Mouse (Mus musculus): ENCODE measurements around the gene Ahsg. TPM values are rescaled to one million over a fixed set of nuclear protein-coding genes. Genes with fewer than 3 reads are reported as not detected.

Ahsg gene
- total and polyA plus RNA-seq, 3 experiments = 0.13 TPM; not detected in 2

- TF ChIP-seq MEF2A (IDR thresholded peaks at IDR 0.05; ENCODE audit: extremely low read depth, insufficient replicate concordance, low read depth, low read length, poor library complexity, severe bottlenecking) = no peak
Observed at GRCm38 (mm10) chr16:22912886-22913285, 21.8 kb downstream of the Ahsg start (continued).

GRCm38 (mm10) chr16:22914276-22914675 is 23.2 kb downstream of the Ahsg start:
- no peak for DNase-seq (ENCODE audit: low read depth, low spot score)
- Histone ChIP-seq H3K27me3 (ENCODE audit: control insufficient read depth in 1 of 2, insufficient read depth in 2 of 2, low read length in 2 of 2) (peaks cover 0 to 11% of the 10 kb centered on the region in 2 experiments; a peak in 3 of 4 replicates), H3K36me3 (ENCODE audit: control insufficient read depth in 1 of 2, insufficient read depth in 2 of 2, low read length in 2 of 2) (no peaks in the 10 kb centered on the region), H3K79me2 (ENCODE audit: control insufficient read depth, insufficient read depth, low read length, poor library complexity) (no peaks in the 10 kb centered on the region), H3K4me1 (ENCODE audit: control insufficient read depth in 1 of 2, insufficient read depth in 2 of 2, low read length in 2 of 2) (no peaks in the 10 kb centered on the region), H3K4me3 (ENCODE audit: control insufficient read depth in 1 of 2, insufficient read depth in 1 of 2, low read depth in 2 of 2, low read length in 2 of 2) (no peak overlapping the region), H3K9me3 (replicated peaks; ENCODE audit: insufficient read depth, low read length) (no peaks in the 10 kb centered on the region), H3K27ac (ENCODE audit: control insufficient read depth, low read depth, low read length) (no peak overlapping the region), H3K9ac (ENCODE audit: control insufficient read depth, low read depth, low read length, poor library complexity, severe bottlenecking) (no peak overlapping the region)
- TF ChIP-seq SIN3A (IDR thresholded peaks at IDR 0.05; ENCODE audit: low read length) = no peak
- TF ChIP-seq CHD1 (IDR thresholded peaks at IDR 0.05; ENCODE audit: low read depth, low read length) = no peak
- no peak for TF ChIP-seq MYB (IDR thresholded peaks at IDR 0.05; ENCODE audit: low read depth, low read length)
- TF ChIP-seq MYC (IDR thresholded peaks at IDR 0.05; ENCODE audit: low read depth, low read length) = no peak
- TF ChIP-seq CHD2 (IDR thresholded peaks at IDR 0.05; ENCODE audit: low read length) = no peak
- no peak for TF ChIP-seq NRF1 (IDR thresholded peaks at IDR 0.05; ENCODE audit: insufficient read depth, low read depth, low read length, poor library complexity, severe bottlenecking)
- no peak for TF ChIP-seq KAT2A (conservative IDR thresholded peaks at IDR 0.05; ENCODE audit: low read depth, low read length)
- no peak for TF ChIP-seq UBTF (IDR thresholded peaks at IDR 0.05; ENCODE audit: borderline replicate concordance, insufficient read depth, low read depth, low read length)
- TF ChIP-seq CTCF (IDR thresholded peaks at IDR 0.05 in 2 of 3, conservative IDR thresholded peaks at IDR 0.05 in 1 of 3; ENCODE audit: control insufficient read depth in 1 of 3, insufficient read depth in 1 of 3, low read depth in 2 of 3, low read length in 3 of 3, poor library complexity in 1 of 3, severe bottlenecking in 1 of 3) = no peak
- no peak for TF ChIP-seq JUND (IDR thresholded peaks at IDR 0.05; ENCODE audit: low read depth, low read length)
- no peak for TF ChIP-seq MEF2A (IDR thresholded peaks at IDR 0.05; ENCODE audit: extremely low read depth, insufficient replicate concordance, low read depth, low read length, poor library complexity, severe bottlenecking)
- TF ChIP-seq TAL1 (IDR thresholded peaks at IDR 0.05; ENCODE audit: low read length) = no peak
- TF ChIP-seq POLR2AphosphoS5 (IDR thresholded peaks at IDR 0.05; ENCODE audit: borderline replicate concordance, low read depth, low read length) = no peak
- TF ChIP-seq ZNF384 (IDR thresholded peaks at IDR 0.05; ENCODE audit: low read depth, low read length) = no peak
- no peak for TF ChIP-seq USF2 (IDR thresholded peaks at IDR 0.05; ENCODE audit: borderline replicate concordance in 1 of 2, insufficient read depth in 1 of 2, low read depth in 1 of 2, low read length in 2 of 2)

GRCm38 (mm10) chr16:22918034-22918433 is 27.0 kb downstream of the Ahsg start, which contains the start of gene Fetub:
Gene Fetub, plus strand, starts transcription at chr16:22918334.
- TF ChIP-seq MYC (IDR thresholded peaks at IDR 0.05; ENCODE audit: low read depth, low read length) = no peak
- no peak for TF ChIP-seq MEF2A (IDR thresholded peaks at IDR 0.05; ENCODE audit: extremely low read depth, insufficient replicate concordance, low read depth, low read length, poor library complexity, severe bottlenecking)
- no peak for TF ChIP-seq CHD2 (IDR thresholded peaks at IDR 0.05; ENCODE audit: low read length)
- TF ChIP-seq USF1 (IDR thresholded peaks at IDR 0.05; ENCODE audit: low read depth, low read length) = no peak
- TF ChIP-seq EP300 (IDR thresholded peaks at IDR 0.05; ENCODE audit: low read depth in 1 of 2, low read length in 2 of 2) = no peak
- no peak for TF ChIP-seq POLR2AphosphoS5 (IDR thresholded peaks at IDR 0.05; ENCODE audit: borderline replicate concordance, low read depth, low read length)
- no peak for TF ChIP-seq GABPA (IDR thresholded peaks at IDR 0.05; ENCODE audit: low read depth, low read length)
- no peak for TF ChIP-seq USF2 (IDR thresholded peaks at IDR 0.05; ENCODE audit: borderline replicate concordance in 1 of 2, insufficient read depth in 1 of 2, low read depth in 1 of 2, low read length in 2 of 2)
- no peak for TF ChIP-seq NRF1 (IDR thresholded peaks at IDR 0.05; ENCODE audit: insufficient read depth, low read depth, low read length, poor library complexity, severe bottlenecking)
- no peak for TF ChIP-seq BHLHE40 (IDR thresholded peaks at IDR 0.05; ENCODE audit: borderline replicate concordance, low read depth, low read length)
- no peak for TF ChIP-seq SMC3 (IDR thresholded peaks at IDR 0.05; ENCODE audit: low read depth, low read length)
- no peak within 1 kb of the TSS for H3K9ac ChIP-seq (ENCODE audit: control insufficient read depth, low read depth, low read length, poor library complexity, severe bottlenecking)
- H3K4me3 ChIP-seq (ENCODE audit: control insufficient read depth in 1 of 2, insufficient read depth in 1 of 2, low read depth in 2 of 2, low read length in 2 of 2) = no peak within 1 kb of the TSS
- no peaks in the 10 kb centered on the region for H3K9me3 ChIP-seq (replicated peaks; ENCODE audit: insufficient read depth, low read length)
- DNase-seq (ENCODE audit: low read depth, low spot score) = no peak
- no peaks in the 10 kb centered on the region for H3K79me2 ChIP-seq (ENCODE audit: control insufficient read depth, insufficient read depth, low read length, poor library complexity)
- peaks cover 0 to 2% of the 10 kb centered on the region in 2 experiments; a peak in 2 of 4 replicates for H3K36me3 ChIP-seq (ENCODE audit: control insufficient read depth in 1 of 2, insufficient read depth in 2 of 2, low read length in 2 of 2)
- no peak within 1 kb of the TSS for H3K27ac ChIP-seq (ENCODE audit: control insufficient read depth, low read depth, low read length)
- peaks cover 0 to 2% of the 10 kb centered on the region in 2 experiments; a peak in 3 of 4 replicates for H3K27me3 ChIP-seq (ENCODE audit: control insufficient read depth in 1 of 2, insufficient read depth in 2 of 2, low read length in 2 of 2)
- H3K4me1 ChIP-seq (ENCODE audit: control insufficient read depth in 1 of 2, insufficient read depth in 2 of 2, low read length in 2 of 2) = peaks cover 0 to 5% of the 10 kb centered on the region in 2 experiments; a peak in 2 of 4 replicates

Measured in MEL (cell line).